Mouse (Mus musculus) embryonic facial prominence, embryonic 13.5 days (tissue): ENCODE results near the gene Csde1. TPM values are rescaled to one million over a fixed set of nuclear protein-coding genes. Genes with fewer than 3 reads are reported as not detected.

ENCODE experiments used
- ATAC-seq: fragments of 200-750 bp; cut with Nextera tagmentation; 2 replicates; pipeline ENCODE4 v1.8.0; 2017; ENCODE audit warnings: low read depth; ENCODE audit not compliant: insufficient number of reproducible peaks, insufficient read depth, low FRiP score, low TSS enrichment
- H3K27ac ChIP-seq: fragments of 300-500 bp; sonication (generic); 2 replicates; pipeline ENCODE4 v1.5.1; 2015; ENCODE audit warnings: moderate library complexity, mild to moderate bottlenecking, inconsistent platforms
- H3K27me3 ChIP-seq: fragments of 300-500 bp; sonication (generic); 2 replicates; pipeline ENCODE4 v1.6.1; 2015; ENCODE audit warnings: mild to moderate bottlenecking, inconsistent platforms
- H3K36me3 ChIP-seq: fragments of 300-500 bp; sonication (generic); 2 replicates; pipeline ENCODE4 v1.6.1; 2015; ENCODE audit warnings: mild to moderate bottlenecking, inconsistent platforms
- H3K4me1 ChIP-seq: fragments of 300-500 bp; sonication (generic); 2 replicates; pipeline ENCODE4 v1.6.1; 2015; ENCODE audit warnings: inconsistent platforms
- H3K4me2 ChIP-seq: fragments of 300-500 bp; sonication (generic); 2 replicates; pipeline ENCODE4 v1.6.1; 2015; ENCODE audit warnings: moderate library complexity, mild to moderate bottlenecking, inconsistent platforms
- H3K4me3 ChIP-seq: fragments of 300-500 bp; sonication (generic); 2 replicates; pipeline ENCODE4 v1.5.1; 2015; ENCODE audit warnings: mild to moderate bottlenecking, inconsistent platforms
- H3K9ac ChIP-seq: fragments of 300-500 bp; sonication (generic); 2 replicates; pipeline ENCODE4 v1.6.1; 2015; ENCODE audit warnings: mild to moderate bottlenecking, inconsistent platforms
- H3K9me3 ChIP-seq: fragments of 300-500 bp; sonication (generic); 2 replicates; pipeline ENCODE4 v1.6.1; 2016; ENCODE audit warnings: inconsistent platforms
- WGBS: fragments of 180-500 bp; shearing (Covaris S2); methylation state at CpG from one replicate; pipeline ENCODE4 v1.1.7; 2015; ENCODE audit warnings: mixed read lengths; 5-methylcytosine and 5-hydroxymethylcytosine counted together
- polyA plus RNA-seq: library from polyadenylated mRNA; unstranded; fragments of >200 nt; fragmentation: Nextera tagmentation; extraction: Ambion mirVana; gene quantifications from 2 replicates; pipeline ENCODE4 v1.2.1, GENCODE M21; 2015

Csde1 gene
- polyA plus RNA-seq, 1 experiment from 2014 or later, result 396 TPM

GRCm38 (mm10) chr3:103100735-103101134, 80.5 kb downstream of the Csde1 start:
- Histone ChIP-seq H3K9ac (no peak overlapping the region), H3K9me3 (no peaks in the 10 kb centered on the region), H3K4me2 (no peak overlapping the region), H3K27me3 (no peaks in the 10 kb centered on the region), H3K27ac (no peak overlapping the region), H3K36me3 (no peaks in the 10 kb centered on the region), H3K4me3 (no peak overlapping the region), H3K4me1 (0 out of 2 replicates have a peak, but pooled peaks cover 7% of the 10 kb centered on the region)
- ATAC-seq, result no peak
- 47% methylated on average over 2 of the region's 2 CpGs for WGBS

- no peak overlapping the region for H3K27ac ChIP-seq
- no peak for ATAC-seq
- H3K27me3 ChIP-seq, result no peaks in the 10 kb centered on the region
These were observed 81.0 kb downstream of the Csde1 start for GRCm38 (mm10) chr3:103101194-103101593.

GRCm38 (mm10) chr3:103101909-103102308, 81.7 kb downstream of the Csde1 start:
- Histone ChIP-seq H3K9me3 (no peaks in the 10 kb centered on the region), H3K27ac (peak overlapping the region; percentile 91), H3K36me3 (no peaks in the 10 kb centered on the region), H3K4me2 (peak overlapping the region; percentile 81), H3K4me3 (peak overlapping the region; percentile 82), H3K27me3 (no peaks in the 10 kb centered on the region), H3K9ac (peak overlapping the region; percentile 88), H3K4me1 (0 out of 2 replicates have a peak, but pooled peaks cover 7% of the 10 kb centered on the region)
- ATAC-seq, result peak; percentile 43; the same call in 1 of the 2 replicates
- WGBS, result 2% methylated on average over 14 of the region's 14 CpGs

More at GRCm38 (mm10) chr3:103101194-103101593, 81.0 kb downstream of the Csde1 start:
- Histone ChIP-seq H3K4me2 (no peak overlapping the region), H3K4me1 (0 out of 2 replicates have a peak, but pooled peaks cover 7% of the 10 kb centered on the region), H3K36me3 (no peaks in the 10 kb centered on the region), H3K9me3 (no peaks in the 10 kb centered on the region), H3K4me3 (no peak overlapping the region), H3K9ac (no peak overlapping the region)
- 65% methylated on average over 5 of the region's 5 CpGs for WGBS

GRCm38 (mm10) chr3:103102454-103103390, 82.5 kb downstream of the Csde1 start, which contains the start of gene Dennd2c:
Gene Dennd2c (plus strand): TSS chr3:103102604.
- Histone ChIP-seq H3K27me3 (no peaks in the 10 kb centered on the region), H3K36me3 (no peaks in the 10 kb centered on the region), H3K27ac (peak within 1 kb of the TSS; percentile 91), H3K4me3 (peak within 1 kb of the TSS; percentile 82), H3K9ac (peak within 1 kb of the TSS; percentile 88), H3K9me3 (no peaks in the 10 kb centered on the region), H3K4me1 (0 out of 2 replicates have a peak, but pooled peaks cover 8% of the 10 kb centered on the region), H3K4me2 (peak within 1 kb of the TSS; percentile 81)
- under 1% methylated on average over 70 of the region's 72 CpGs for WGBS
- peak; percentile 95 for ATAC-seq

Other genes with a start within 250 kb of the Csde1 start
- 0.07 TPM in 1 of 2 replicates, not detected in the other for gene Tshb, start 237.7 kb upstream of the Csde1 start, polyA plus RNA-seq
- not detected in 2 replicates for gene Sycp1, start 84.3 kb upstream of the Csde1 start, polyA plus RNA-seq
- not detected in 2 replicates for gene Nr1h5, start 56.3 kb upstream of the Csde1 start, polyA plus RNA-seq
- gene Sike1, start 24.7 kb upstream of the Csde1 start, polyA plus RNA-seq, result 56.6 and 60.0 TPM in 2 replicates
- 100 and 102 TPM in 2 replicates for gene Nras, start 37.9 kb downstream of the Csde1 start, polyA plus RNA-seq
- gene Ampd1, start 53.6 kb downstream of the Csde1 start, polyA plus RNA-seq, result 0.17 and 0.28 TPM in 2 replicates
- gene Dennd2c, start 82.2 kb downstream of the Csde1 start, polyA plus RNA-seq, result 11.9 and 12.8 TPM in 2 replicates
- gene Bcas2, start 151.2 kb downstream of the Csde1 start, polyA plus RNA-seq, result 231 and 257 TPM in 2 replicates